Mouse (Mus musculus): ENCODE measurements around the gene Kmt2a.

DNA sequence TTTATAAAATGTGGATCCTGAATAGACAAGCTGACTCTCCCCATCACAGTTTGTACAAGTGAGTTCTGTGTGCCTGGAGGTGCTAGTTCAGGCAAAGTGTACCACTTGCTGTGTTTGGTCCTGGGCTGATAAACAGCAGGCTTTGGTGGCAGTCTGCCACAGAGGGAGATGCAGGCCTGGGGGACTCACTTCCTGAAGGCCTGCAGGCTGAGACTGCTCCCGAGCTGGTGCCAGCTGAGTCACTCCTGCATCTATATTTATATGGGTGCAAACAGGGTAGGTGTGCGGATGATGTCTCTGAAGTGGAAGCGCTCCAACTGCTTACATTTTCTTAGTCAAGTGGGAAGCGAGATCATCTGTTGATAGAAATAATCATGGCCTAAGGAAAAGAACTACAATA is 24.5 kb upstream of the Kmt2a start:
- TF ChIP-seq GATA1 (IDR thresholded peaks at IDR 0.05; ENCODE audit: borderline replicate concordance, low read length) (no peak), FLI1 (IDR thresholded peaks at IDR 0.05; ENCODE audit: low read length) (no peak)
